Mouse (Mus musculus): ENCODE data around the gene Mvp.

Mvp gene

DNA sequence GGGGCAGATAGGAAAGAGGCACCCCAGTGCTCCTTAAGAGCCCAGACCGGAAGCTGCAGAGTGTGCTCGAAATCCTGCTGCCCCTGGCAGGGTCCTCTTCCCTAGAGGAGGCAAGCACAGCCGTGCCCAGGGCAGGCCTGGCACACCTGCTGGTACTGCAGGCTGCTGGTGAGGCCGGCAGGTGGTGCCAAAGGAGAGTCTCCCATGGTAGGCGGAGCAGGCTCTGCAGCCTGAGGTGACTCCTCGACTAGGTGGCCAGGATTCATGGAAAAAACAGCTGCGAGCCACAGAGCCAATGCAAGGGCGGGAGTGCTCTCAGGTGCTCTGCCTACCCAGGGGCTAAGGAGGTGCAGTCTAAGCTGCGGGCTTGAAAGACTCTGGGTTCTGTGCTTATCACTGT lies 28.1 kb downstream of the Mvp start:
- peak; percentile 48 for DNase-seq

DNA sequence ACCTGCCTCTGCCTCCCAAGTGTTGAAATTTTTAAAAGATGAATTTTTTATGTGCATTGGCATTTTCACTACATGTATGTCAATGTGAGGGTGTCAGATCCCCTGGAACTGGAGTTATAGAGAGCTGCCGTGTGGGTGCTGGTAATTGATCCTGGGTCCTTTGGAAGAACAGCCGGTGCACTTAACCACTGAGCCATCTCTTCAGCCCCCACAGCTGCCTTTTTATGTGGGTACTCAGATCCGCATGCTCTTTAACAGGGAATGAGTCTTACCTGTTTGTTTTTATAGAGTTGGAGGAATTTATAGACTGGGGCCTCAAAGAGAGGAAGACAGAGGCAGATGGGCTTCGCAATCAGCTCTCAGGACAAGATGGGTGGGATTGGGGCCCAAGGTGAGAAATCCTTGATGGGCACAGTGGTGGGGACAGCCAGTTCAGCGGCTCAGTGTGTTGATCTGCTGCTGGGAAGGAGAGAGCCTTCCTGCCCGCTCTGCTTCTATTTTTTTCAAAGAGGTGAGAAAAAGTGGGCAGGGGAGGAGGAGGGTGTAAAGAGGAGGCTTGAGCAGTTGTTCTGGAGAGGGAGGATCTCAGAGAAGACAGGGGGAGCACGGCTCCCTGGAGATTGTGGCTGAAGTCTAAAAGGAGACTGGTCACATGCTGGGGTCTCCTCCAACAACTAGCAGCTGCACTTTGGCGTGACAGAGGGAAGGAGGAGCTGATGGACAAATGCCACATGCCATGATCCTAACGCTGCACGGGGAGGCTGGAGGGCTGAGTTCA lies 29.6 kb downstream of the Mvp start:
- no peak for DNase-seq

DNA sequence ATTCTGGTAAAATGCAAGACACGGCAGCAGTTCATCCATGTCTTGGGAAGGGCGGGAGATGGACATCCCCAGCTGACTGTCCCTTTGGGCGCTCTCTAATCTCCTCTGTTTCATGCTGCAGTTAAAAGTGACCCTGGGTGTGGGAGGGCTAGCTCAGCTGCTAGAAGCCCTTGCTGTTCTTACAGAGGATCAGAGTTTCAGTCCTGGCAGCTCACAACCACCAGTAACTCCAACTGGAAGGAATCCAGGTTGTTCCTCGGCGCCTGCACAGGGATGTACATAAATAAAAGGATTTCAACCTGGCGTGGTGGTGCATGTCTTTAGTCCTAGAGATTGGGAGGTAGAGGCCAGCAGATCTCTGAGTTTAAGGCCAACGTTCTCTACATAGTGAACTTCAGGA lies 31.3 kb downstream of the Mvp start:
- DNase-seq, result no peak

DNA sequence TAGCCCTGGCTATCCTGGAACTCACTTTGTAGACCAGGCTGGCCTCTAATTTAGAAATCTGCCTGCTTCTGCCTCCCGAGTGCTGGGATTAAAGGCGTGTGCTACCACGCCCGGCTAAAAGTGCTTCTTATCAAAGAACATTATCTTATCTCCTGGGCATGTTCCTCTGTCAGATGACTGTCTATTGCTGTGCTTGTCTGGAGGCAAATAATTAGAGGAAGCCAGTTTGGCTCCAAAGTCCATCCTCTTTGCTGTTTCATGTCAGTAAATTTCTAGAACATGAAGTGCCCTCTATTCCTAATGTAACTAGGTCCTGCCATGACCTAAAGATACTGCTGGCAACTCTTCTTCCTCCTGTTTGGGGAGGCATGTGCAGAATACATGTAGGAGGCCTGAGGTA lies 32.4 kb downstream of the Mvp start:
- DNase-seq, result no peak

DNA sequence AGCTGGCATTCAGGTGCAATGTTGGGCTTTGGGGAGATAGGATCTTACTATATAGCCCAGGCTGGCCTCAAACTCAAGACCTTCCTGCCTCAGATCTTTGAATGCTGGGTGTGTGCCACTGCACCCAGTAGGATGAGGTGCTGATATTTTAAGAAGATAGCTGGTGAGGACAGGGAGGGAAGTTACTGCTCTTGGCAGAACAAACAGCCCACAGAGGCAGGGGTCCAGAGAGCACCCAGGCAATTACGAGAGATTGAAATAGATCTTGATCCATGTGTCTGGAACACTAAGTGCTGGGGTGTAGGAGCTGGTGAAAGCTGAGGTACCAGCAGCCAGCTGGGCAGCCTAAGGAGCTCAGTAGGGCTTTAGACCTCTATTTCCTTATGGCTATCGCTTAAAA lies 32.8 kb downstream of the Mvp start:
- DNase-seq, result no peak

DNA sequence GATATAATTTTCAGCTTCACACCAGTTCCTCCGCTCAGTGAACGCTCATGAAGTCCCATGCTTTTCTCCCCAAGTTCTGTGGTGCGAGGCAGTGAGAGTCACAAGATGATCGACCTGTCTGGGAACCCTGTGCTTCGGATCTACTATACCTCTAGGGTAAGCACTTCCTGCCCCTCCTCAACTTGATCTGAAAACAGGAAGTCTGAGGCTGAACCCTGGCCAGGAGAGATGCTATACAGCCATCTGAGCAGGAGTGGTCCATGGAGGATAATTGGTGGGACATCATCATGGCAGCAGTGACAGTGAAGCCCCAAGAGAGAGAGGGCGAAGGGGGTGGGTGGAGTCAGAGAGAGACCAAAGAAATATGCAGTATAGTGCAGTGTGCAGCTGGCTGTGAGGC lies 35.6 kb downstream of the Mvp start:
- DNase-seq, result no peak

DNA sequence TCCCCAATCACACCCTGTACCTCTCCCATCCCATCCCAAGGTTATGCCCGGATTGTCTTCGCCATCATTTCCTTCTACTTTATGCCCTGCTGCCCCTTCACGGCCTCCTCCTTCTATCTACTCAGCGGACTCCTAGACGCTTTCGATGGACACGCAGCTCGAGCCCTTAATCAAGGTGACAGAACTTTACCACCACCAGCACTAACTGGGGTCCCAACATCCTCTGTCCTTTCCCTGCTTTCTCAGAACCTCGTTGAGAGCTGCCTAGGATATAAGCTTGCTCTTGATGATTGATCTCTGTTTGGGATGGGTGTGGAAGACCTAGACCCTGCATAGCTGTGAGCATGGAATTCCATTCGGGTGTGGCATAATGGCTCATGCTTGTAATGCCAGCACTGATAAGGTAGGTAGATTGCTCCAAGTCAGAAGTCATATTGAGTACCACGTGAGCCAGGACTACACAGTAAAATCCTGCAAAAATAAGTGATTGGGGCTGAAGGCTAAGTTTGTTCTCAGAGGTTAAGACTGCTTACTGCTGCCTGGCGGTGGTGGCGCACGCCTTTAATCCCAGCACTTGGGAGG lies 37.5 kb downstream of the Mvp start:
- DNase-seq, result peak; percentile 15

DNA sequence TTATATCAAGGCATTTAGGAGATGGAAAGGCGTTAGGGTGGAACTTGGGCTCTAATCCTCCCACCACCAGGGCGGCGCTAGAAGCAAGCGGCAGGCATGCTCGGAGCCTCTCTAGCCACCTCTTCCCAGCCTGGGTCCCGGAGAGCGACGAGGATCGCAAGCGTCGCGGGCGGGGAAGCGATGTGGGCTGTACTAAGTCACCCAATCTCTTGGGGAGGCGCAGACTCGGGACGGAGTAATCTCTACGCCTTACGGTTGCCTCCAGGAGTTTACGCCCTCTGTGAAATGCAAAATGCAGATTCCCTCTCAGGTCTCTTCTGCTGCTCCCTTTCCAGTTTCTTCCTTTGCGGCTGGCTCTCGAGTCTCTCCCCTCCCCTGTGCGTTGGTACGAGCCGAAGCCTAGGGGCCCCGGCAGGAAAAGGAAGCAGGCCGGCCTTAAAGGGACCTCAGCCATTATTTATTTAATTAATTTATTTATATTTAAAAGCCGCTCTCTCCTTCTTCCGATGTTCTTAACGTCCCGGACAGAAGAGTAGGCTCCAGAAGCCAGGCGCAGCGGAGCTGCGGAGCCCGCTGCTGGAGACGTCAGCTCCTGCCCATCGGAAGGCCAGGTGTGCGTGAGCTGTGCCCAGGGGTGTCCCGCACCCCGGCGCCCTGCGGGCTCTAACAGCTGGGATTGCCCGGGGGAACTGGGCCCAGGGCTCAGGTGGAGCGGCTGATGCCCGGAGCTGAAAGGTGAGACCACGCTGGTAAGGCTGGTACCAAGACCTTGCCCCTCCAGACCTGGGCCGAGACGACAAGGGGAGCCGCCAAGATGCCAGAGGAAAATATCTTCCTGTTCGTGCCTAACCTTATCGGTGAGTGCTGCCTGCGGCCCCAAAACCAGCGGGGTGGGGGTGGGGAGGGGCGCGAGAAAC lies 38.2 kb downstream of the Mvp start, which contains the start of gene Cdiptos:
Gene Cdiptos, minus strand, starts transcription at position 149 of the 917 bp plus-strand sequence.
- peak; percentile 98 for DNase-seq

DNA sequence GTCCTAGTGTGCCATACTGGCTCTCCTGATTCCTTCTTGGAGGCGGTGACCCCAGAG lies 38.7 kb downstream of the Mvp start, which contains the start of gene Cdipt:
Gene Cdipt, plus strand, starts transcription at position 22 of the 57 bp plus-strand sequence.
- no peak for DNase-seq

DNA sequence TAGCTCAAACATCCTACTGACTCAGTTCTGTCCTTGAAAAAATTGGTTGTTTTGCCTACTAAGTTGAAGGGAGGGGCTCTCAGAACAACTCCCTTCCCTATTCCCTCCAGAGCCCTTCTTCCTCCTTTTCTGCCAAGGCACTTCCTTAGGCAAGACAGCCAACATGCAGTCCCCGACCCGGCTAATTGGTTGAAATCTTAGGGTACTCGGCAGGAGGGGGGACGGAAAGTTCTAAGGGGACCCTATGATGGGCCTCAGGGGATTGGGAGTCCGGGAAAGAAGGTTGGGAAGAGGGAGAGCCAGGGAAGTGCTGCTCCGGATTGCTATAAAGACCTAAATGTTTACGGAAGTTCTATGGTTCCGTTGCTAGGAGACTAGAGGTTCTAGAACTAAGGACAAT lies 38.9 kb downstream of the Mvp start:
- DNase-seq, result no peak

DNA sequence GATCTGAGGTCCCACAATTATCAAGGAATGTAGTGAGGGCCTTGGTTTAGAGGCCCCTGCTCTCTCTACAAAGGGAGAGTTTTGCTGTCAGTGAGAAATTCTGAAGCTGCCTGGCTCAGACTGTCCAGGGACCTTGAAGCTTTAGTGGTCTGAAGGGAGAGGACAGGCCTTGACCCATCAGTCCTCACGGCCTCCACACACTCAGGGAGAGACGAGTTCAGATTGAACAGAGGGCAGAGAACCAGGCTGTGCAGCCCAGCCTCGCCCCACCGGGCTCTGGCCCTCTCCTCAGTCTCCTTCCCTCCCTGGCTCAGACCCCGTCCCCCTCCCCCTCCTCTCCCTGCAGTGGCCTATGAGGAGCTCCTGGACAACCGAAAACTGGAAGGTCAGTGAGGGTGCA lies 47.1 kb downstream of the Mvp start:
- DNase-seq, result no peak

DNA sequence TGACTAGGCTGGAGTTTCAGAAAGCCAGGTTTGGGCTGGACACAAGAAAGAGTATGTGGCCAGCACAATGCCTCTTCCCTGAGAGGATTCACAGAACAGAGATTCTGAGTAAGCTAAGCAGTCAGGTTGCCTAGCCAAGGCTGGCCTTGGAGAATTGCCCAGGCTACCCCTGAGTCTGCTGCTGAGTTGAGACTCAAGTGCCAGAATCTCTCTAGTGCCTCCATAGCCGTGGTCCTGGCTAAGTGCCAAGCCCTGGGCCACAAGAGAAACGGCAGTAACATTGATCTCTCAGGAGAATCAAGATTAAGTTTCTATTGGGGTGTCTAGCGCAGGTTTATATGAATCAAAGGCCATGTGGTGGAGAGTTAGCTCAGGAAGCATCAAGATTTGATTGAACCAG lies 48.9 kb downstream of the Mvp start:
- DNase-seq, result no peak

DNA sequence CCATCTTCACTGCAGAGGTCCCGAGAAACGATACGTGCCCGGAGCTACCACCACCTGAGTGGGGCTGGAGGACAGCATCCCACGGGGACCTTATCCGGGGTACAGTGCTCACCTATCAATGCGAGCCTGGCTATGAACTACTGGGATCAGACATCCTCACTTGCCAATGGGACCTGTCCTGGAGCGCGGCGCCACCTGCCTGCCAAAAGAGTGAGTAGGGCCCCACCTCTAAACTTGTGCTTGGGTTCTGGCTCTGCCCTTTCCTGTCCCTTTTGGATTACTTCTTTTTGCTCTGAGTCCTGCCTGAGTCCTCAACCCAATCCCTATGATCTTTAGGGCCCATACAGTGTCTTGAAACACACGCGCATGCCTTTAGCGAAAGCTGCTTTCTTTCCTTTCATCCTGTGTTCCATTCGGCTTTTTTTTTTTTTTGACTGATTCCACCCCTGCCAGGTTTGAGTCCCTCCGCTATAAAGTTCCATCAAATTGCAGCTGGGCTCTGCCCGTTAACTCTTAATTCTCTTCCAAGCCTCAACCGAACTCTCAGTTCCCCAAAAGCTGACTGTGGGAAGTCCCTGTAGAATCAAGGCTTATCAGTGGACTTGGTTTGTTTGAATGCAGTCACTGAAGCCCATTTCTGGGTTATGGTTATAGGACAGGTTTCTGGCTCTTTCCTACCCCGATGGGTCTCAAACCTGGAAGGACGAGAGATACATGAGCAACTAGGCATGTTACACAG lies 50.7 kb downstream of the Mvp start:
- peak; percentile 40 for DNase-seq

DNA sequence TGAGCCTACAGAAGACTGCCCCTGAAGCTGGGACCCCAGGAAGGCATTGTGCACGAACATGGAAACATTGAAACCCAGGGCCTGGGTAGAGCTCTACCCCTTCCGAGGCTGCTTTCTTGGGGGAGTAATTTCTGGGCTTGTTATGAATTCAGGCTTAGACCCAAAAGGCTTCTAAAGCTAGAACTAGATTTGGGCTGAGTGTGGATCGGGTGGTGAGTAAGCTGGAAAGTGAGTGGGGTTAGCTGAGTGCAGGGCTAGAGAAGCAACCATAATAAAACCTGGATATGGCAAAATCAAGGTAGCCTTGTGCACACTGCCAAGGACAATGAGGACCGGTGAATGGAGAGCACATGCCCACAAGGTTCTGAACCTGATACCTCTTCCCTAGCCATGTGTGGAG lies 52.5 kb downstream of the Mvp start:
- DNase-seq, result no peak

DNA sequence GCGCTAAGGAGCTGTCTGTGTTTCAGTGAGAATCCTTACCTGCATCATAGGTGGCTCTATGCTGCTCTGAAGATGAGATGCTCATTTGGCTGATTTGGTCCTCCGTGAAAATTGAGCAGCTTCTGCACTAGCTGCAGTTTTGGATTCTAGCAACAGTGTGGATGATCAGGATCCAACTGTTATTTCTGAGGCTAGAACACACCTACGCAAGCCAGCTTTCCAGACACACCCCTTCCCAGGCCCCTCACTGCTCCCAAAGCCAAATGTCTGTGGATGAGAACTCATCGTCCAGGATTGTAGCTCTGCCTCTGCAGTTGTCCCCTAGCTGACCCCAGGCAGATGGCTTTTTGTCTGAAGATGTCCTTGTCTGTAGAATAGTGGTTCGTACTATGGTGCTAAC lies 53.3 kb downstream of the Mvp start:
- DNase-seq, result no peak

DNA sequence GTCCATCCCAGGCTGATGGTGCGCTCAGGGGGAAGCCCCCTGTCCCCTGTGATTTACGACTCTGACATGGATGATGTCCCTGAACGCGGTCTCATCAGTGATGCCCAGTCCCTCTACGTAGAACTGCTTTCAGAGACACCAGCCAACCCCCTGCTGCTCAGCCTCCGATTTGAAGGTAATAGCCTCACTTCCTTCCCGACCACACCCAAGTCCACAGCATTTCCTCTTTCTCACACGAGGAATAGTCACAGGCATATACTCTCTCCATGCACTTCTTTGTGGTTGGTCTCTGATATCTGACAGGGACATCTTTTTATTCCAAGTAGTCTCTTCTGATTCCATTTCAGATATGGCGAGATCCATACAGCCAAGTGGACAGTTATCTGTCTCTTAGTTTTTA lies 54.6 kb downstream of the Mvp start:
- DNase-seq, result no peak

DNA sequence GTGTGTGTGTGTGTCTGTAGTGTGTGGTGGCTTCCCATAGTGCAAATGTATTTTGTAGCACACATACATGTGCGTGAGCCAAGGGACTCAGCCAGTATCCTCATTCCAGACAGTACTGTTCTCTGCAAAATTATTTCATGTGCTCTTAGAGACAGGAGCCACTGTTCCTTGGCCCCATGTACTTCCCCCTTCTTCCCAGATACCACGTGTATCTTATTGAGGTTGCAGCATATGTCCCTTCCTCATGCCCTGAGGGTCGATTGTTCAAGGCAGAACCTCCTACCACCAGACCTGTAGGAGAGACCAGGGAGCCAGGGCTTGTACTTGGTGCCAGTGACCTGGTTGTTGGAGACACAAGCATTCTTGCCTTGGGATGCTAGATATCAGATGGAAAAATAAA lies 59.3 kb downstream of the Mvp start:
- no peak for DNase-seq

DNA sequence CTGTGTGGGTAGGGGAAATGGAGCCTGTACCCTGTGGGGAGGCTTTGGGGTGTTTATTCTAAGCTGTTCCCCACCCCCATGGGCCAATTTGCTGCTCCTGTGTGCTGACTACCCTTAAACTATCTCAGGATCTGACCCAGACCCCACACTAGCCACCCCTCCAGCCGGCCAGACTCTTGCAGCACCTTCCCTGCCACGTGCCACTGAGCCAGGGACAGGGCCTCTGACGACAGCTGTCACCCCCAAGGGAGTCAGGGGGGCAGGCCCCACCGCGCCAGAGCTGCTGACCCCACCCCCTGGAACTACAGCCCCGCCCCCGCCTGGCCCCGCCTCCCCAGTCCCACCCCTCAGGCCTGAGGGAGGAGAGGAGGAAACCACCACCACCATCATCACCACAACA lies 61.8 kb downstream of the Mvp start:
- peak; percentile 34 for DNase-seq

DNA sequence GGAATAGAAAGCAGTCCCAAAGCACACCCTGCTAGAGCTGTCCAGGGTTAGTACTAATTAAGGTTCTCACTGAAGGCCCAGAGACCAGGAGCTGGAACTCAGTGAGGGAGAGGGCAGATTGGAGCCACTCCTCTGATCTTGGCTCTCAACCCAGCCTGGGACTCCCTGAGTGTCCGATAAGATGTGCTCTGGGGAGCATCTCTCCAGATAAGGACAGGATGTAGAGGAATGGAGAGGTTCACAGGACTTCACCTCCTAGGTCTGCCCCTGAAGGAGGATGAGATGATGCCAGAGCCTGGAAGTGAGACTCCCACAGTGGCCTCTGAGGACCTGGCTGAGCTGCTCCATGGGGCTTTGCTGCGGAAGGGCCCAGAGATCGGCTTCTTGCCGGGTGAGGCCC lies 62.7 kb downstream of the Mvp start:
- no peak for DNase-seq

DNA sequence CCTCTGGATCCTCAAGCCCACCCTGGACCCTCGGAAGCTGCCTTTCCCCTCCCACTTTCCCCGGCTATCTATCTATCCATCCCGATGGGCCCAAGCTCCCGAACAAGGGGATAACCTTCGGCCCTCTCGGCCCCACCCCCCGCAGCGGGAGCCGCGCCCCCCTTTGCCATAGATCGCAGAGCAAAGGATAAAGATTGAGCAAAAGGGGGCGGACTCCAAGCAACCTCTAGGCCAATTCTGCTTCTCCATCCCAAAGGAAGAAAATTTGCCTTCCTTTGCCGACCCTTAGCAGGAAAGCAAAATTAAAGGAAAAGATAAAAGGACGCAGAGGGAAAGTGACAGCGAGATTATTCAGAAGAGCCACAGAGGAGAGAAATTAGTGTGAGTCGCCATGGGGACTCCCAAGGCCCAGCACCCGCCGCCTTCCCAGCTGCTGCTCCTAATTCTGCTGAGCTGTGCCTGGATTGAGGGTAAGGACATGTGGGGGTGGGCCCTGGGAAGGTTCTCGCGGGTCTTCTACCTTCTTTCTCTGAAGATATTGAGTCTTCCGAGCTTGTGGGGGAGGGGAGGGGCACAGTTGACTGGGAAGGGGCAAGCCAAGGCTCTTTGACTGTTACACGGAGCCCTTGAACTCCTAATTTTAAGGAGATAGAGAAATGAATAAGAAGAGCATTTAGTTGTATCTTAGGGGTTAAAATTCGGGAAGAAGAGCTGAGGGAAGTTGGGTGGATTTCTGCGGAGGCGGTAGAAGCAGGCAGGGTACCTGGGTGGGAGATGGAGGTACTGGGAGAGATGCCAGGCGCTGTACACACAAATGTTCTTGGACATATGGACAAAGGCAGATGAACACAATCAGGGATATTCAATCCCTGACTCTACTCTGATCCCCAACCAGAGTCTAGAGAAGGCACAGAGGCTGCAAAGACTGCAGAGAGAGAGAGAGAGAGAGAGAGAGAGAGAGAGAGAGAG lies 63.5 kb downstream of the Mvp start:
- DNase-seq, result peak; percentile 33

DNA sequence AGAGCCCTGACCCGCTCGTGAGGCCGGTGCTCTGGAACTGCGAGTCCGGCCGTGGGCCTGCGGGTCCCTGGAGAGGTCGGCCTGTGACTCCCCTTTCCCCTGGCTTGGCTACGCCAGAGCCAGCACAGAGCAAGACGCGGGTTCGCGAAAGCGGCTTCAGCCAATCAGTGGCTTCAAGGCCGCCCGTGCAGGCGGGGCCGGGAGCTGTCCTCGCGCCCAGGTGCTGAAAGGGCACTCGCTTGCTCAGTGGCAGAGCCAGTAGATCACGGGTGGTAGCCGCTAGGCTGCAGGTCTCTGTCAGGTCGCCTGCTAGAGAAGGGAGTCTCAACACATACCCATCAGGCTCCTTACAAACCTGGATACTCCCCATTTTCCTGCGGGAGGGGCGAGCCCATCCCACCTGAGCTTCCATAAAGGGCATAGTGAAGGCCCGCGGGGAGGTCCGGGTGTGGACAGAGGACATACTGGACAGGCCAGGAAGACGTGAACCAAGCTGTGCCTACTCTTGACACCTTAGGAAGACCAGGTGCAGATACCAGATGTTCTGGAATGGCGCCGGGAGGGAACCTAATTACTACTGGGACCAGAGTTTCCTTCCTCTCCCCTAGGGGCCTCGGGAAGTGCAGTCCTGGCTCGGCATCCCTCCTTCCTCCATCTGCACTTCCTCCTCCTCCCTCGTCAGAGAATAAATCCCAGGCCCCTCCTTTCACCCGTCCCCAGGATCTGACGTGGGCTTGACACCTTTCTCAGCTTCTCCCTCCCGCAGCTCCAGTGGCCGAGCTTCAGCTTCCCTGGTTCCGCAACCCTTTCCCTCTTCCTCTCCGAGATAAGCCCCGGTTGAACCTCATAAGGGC lies 64.4 kb downstream of the Mvp start, which contains the start of gene Sez6l2:
Gene Sez6l2, plus strand, starts transcription at position 771 of the 854 bp plus-strand sequence.
- DNase-seq, result peak; percentile 92

Data from retina, postnatal 1 day (tissue).